Mouse (Mus musculus): ENCODE measurements at regions not wholly inside any gene's neighbourhood (a gene's known extent, or its start where the extent isn't known, plus 50 kb on each side); places are given as distances from the start of the nearest gene placed in this dataset.

GRCm38 (mm10) chr13:10445679-10446078 is 85.0 kb upstream of the Chrm3 start:
- TF ChIP-seq POLR2A (IDR thresholded peaks at IDR 0.05; ENCODE audit: control insufficient read depth in 1 of 2, insufficient read depth in 1 of 2, low read depth in 1 of 2, low read length in 2 of 2, poor library complexity in 1 of 2) = no peak
- no peak for TF ChIP-seq MAFK (IDR thresholded peaks at IDR 0.05; ENCODE audit: borderline replicate concordance, low read depth, low read length)
- TF ChIP-seq ZKSCAN1 (IDR thresholded peaks at IDR 0.05; ENCODE audit: low read depth, low read length) = no peak
- TF ChIP-seq GABPA (IDR thresholded peaks at IDR 0.05; ENCODE audit: low read depth, low read length) = no peak
- no peak for TF ChIP-seq ETS1 (IDR thresholded peaks at IDR 0.05; ENCODE audit: low read depth, low read length)
- no peak for TF ChIP-seq SIN3A (IDR thresholded peaks at IDR 0.05; ENCODE audit: low read length)
- TF ChIP-seq MAX (IDR thresholded peaks at IDR 0.05; ENCODE audit: low read length) = no peak
- no peak for TF ChIP-seq MYC (IDR thresholded peaks at IDR 0.05; ENCODE audit: low read depth, low read length)
- no peak for TF ChIP-seq GATA1 (IDR thresholded peaks at IDR 0.05; ENCODE audit: low read depth, low read length)
- H3K9ac ChIP-seq (ENCODE audit: control insufficient read depth, low read depth, low read length, poor library complexity, severe bottlenecking) = no peak overlapping the region
- H3K27me3 ChIP-seq (ENCODE audit: control insufficient read depth in 1 of 2, insufficient read depth in 2 of 2, low read length in 2 of 2) = no peaks in the 10 kb centered on the region
- H3K9me3 ChIP-seq (replicated peaks; ENCODE audit: insufficient read depth, low read length) = no peaks in the 10 kb centered on the region
- no peaks in the 10 kb centered on the region for H3K4me1 ChIP-seq (ENCODE audit: control insufficient read depth in 1 of 2, insufficient read depth in 2 of 2, low read length in 2 of 2)
- H3K79me2 ChIP-seq (ENCODE audit: control insufficient read depth, insufficient read depth, low read length, poor library complexity) = no peaks in the 10 kb centered on the region
- H3K4me3 ChIP-seq (ENCODE audit: control insufficient read depth in 1 of 2, insufficient read depth in 1 of 2, low read depth in 2 of 2, low read length in 2 of 2) = no peak overlapping the region
- no peak for DNase-seq (ENCODE audit: low read depth, low spot score)
- H3K36me3 ChIP-seq (ENCODE audit: control insufficient read depth in 1 of 2, insufficient read depth in 2 of 2, low read length in 2 of 2) = no peaks in the 10 kb centered on the region
- no peak overlapping the region for H3K27ac ChIP-seq (ENCODE audit: control insufficient read depth, low read depth, low read length)

All from MEL (cell line).